Mouse (Mus musculus) forebrain, embryonic 16.5 days (tissue): ENCODE measurements around the gene Prkce. TPM values are rescaled to one million over a fixed set of nuclear protein-coding genes. Genes with fewer than 3 reads are reported as not detected.

Source experiments
- ATAC-seq: fragments of 200-750 bp; cut with Nextera tagmentation; 2 replicates; pipeline ENCODE4 v1.8.0; 2017; ENCODE audit warnings: mild to moderate bottlenecking, moderate library complexity
- H3K27ac ChIP-seq: fragments of 300-500 bp; sonication (generic); 2 replicates; pipeline ENCODE4 v1.5.1; 2014; ENCODE audit warnings: low read length, control low read depth
- H3K27me3 ChIP-seq: fragments of 300-500 bp; sonication (generic); replicated peaks from 2 replicates; pipeline ENCODE4 v1.6.1; 2014; ENCODE audit warnings: low read length; ENCODE audit not compliant: control insufficient read depth, insufficient read depth
- H3K36me3 ChIP-seq: fragments of 300-500 bp; sonication (generic); 2 replicates; pipeline ENCODE4 v1.6.1; 2014; ENCODE audit not compliant: control insufficient read depth, insufficient read depth
- H3K4me1 ChIP-seq: fragments of 300-500 bp; sonication (generic); replicated peaks from 2 replicates; pipeline ENCODE4 v1.6.1; 2014; ENCODE audit warnings: low read length; ENCODE audit not compliant: control insufficient read depth, insufficient read depth
- H3K4me2 ChIP-seq: fragments of 300-500 bp; sonication (generic); 2 replicates; pipeline ENCODE4 v1.6.1; 2014; ENCODE audit warnings: mild to moderate bottlenecking, low read length, control low read depth
- H3K4me3 ChIP-seq: fragments of 300-500 bp; sonication (generic); replicated peaks from 2 replicates; pipeline ENCODE4 v1.5.1; 2014; ENCODE audit warnings: mild to moderate bottlenecking, low read length, control low read depth
- H3K9ac ChIP-seq: fragments of 300-500 bp; sonication (generic); replicated peaks from 2 replicates; pipeline ENCODE4 v1.6.1; 2014; ENCODE audit warnings: low read depth, low read length, control low read depth
- H3K9me3 ChIP-seq: fragments of 300-500 bp; sonication (generic); 2 replicates; pipeline ENCODE4 v1.6.1; 2016; ENCODE audit warnings: low read length; ENCODE audit not compliant: control insufficient read depth
- WGBS: fragments of 180-500 bp; shearing (Covaris S2); extraction: QIAGEN DNeasy Blood & Tissue Kit; methylation state at CpG from one replicate; pipeline ENCODE4 v1.1.7; 2014; 5-methylcytosine and 5-hydroxymethylcytosine counted together
- polyA plus RNA-seq: library from polyadenylated mRNA; unstranded; fragments of >200 nt; fragmentation: Nextera tagmentation; extraction: Ambion mirVana; gene quantifications from 2 replicates; pipeline ENCODE4 v1.2.1, GENCODE M21; 2015

Prkce gene
- polyA plus RNA-seq, 1 experiment from 2014 or later, result 42.9 TPM

DNA sequence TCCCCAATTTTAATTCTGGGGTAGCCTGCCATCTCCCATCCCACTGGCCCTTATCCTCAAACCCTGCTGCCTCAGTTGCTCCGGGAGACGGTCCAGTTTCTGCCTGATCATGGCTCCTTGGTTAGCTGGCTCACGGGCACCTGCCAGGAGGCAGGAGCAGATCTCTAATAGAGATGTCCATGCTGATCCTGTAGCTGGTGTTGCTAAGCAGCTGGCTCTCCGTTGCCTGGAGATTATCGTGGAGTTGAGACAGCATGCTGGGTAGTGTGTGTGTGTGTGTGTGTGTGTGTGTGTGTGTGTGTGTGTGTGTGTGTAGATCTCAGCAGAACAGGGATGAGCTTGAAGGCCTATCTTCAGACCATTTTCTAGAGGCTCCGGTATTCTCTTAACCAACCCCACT, 262.3 kb downstream of the Prkce start:
- Histone ChIP-seq H3K36me3 (no peaks in the 10 kb centered on the region), H3K27me3 (no peaks in the 10 kb centered on the region), H3K9me3 (no peaks in the 10 kb centered on the region), H3K4me2 (no peak overlapping the region), H3K27ac (no peak overlapping the region), H3K9ac (no peak overlapping the region), H3K4me1 (peaks cover 3% of the 10 kb centered on the region), H3K4me3 (no peak overlapping the region)
- no peak for ATAC-seq
- 81% methylated on average over 6 of the region's 6 CpGs for WGBS

DNA sequence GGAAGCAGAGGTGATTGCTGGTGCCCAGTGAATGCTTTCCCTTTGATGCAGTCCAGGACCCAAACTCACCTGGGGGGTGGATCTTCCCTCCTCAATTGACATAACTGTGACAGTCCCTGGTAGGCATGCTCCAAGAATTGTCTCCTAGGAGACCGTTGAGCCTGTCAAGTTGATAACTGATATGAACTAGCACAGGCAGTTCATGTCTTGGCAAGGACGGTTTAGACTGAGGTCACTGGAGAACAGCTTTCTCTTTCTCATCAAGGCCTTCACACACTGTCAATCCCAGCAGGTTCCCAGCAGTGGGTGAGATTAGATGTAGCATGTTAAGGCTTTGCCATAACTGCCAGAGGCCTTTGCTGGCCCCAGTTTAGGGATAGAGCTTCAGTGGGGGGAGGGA, 265.5 kb downstream of the Prkce start:
- H3K4me2 ChIP-seq, result no peak overlapping the region
- no peak for ATAC-seq
- H3K27ac ChIP-seq, result no peak overlapping the region
- no peaks in the 10 kb centered on the region for H3K9me3 ChIP-seq
- H3K27me3 ChIP-seq, result no peaks in the 10 kb centered on the region
- no peak overlapping the region for H3K4me3 ChIP-seq
- H3K9ac ChIP-seq, result no peak overlapping the region
- WGBS, result 81% methylated on average over 2 of the region's 2 CpGs
- no peaks in the 10 kb centered on the region for H3K36me3 ChIP-seq
- peaks cover 5% of the 10 kb centered on the region for H3K4me1 ChIP-seq

DNA sequence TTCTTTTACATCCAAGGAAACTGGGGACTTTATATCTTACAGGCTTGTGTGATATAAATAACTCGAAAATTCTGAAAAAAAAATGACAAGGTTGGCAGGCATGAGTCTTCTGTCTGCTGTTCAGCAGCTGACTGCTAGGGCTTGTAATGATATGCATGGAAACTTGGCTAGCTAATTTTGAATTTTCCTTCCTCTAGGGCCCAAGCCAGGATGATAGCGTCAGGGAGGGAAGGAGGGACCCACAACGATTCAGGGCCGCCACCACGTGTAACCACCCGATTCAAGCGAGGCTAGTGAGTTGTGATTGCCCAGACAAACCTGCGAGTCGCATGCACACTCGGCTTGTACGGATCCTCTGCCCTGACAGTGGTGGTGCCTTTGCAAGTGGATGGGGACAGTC, 266.2 kb downstream of the Prkce start:
- Histone ChIP-seq H3K36me3 (no peaks in the 10 kb centered on the region), H3K27me3 (no peaks in the 10 kb centered on the region), H3K4me3 (no peak overlapping the region), H3K4me1 (peaks cover 5% of the 10 kb centered on the region), H3K9me3 (no peaks in the 10 kb centered on the region), H3K4me2 (no peak overlapping the region), H3K27ac (peak overlapping the region; percentile 77), H3K9ac (no peak overlapping the region)
- WGBS, result 74% methylated on average over 11 of the region's 11 CpGs
- peak; percentile 78 for ATAC-seq

DNA sequence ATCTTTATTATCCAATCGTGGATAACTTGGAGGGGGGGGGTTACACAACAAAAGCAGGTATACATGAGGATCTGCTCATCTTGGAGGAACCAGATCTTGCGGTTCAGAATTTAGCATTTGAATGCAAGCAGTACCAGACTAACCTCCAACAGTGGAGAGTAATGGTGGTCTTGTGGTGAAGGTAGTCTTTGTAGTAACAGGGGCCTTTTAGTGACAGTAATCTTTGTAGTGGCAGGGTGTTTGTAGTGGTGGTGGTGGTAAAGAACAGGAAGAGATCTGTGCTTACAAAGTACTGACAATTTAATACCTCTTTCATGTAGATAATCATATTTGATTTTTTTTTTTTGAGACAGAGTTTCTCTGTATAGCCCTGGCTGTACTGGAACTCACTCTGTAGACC, 267.2 kb downstream of the Prkce start:
- Histone ChIP-seq H3K27ac (no peak overlapping the region), H3K27me3 (no peaks in the 10 kb centered on the region), H3K9me3 (no peaks in the 10 kb centered on the region), H3K36me3 (no peaks in the 10 kb centered on the region), H3K9ac (no peak overlapping the region), H3K4me1 (peaks cover 5% of the 10 kb centered on the region), H3K4me2 (no peak overlapping the region), H3K4me3 (no peak overlapping the region)
- WGBS, result 61% methylated on average over 2 of the region's 2 CpGs
- no peak for ATAC-seq

DNA sequence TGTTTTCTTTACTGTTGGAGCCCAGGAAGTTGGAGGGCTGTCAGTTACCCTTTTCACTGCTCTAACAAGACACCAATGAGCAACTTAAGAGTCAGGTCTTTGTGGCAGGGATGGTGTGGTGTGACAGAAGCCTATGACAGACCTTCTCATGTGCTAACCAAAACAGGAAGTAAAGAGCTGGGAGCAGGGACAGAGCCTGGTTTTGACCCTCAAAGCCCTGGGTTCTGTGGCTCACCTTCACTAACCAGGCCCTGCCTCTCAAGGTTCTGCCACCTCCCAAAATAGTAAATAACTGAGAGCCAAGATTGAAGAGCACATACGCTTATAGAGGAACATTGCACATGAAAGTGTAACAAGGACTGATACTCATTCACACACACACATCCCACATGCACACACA, 268.0 kb downstream of the Prkce start:
- Histone ChIP-seq H3K27ac (no peak overlapping the region), H3K36me3 (no peaks in the 10 kb centered on the region), H3K4me2 (no peak overlapping the region), H3K27me3 (no peaks in the 10 kb centered on the region), H3K4me3 (no peak overlapping the region), H3K9ac (no peak overlapping the region), H3K9me3 (no peaks in the 10 kb centered on the region), H3K4me1 (peaks cover 5% of the 10 kb centered on the region)
- 90% methylated on average over 1 of the region's 1 CpGs for WGBS
- no peak for ATAC-seq

DNA sequence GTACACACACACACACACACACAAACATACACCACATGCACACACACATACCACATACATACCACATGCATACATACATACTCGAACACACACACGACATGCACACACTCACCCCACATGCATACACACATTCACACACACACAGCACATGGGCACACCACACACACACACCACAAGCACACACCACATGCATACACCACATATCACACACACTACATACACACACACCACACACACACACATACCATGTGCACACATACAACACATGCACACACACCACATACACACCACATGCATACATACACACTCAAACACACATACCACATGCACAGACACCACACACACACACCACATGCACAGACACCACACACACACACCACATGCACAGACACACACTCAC, 268.4 kb downstream of the Prkce start:
- Histone ChIP-seq H3K4me3 (no peak overlapping the region), H3K36me3 (no peaks in the 10 kb centered on the region), H3K27ac (no peak overlapping the region), H3K9ac (no peak overlapping the region), H3K4me2 (no peak overlapping the region), H3K27me3 (no peaks in the 10 kb centered on the region), H3K4me1 (peaks cover 5% of the 10 kb centered on the region), H3K9me3 (no peaks in the 10 kb centered on the region)
- WGBS, result 100% methylated on average over 2 of the region's 2 CpGs
- ATAC-seq, result no peak

DNA sequence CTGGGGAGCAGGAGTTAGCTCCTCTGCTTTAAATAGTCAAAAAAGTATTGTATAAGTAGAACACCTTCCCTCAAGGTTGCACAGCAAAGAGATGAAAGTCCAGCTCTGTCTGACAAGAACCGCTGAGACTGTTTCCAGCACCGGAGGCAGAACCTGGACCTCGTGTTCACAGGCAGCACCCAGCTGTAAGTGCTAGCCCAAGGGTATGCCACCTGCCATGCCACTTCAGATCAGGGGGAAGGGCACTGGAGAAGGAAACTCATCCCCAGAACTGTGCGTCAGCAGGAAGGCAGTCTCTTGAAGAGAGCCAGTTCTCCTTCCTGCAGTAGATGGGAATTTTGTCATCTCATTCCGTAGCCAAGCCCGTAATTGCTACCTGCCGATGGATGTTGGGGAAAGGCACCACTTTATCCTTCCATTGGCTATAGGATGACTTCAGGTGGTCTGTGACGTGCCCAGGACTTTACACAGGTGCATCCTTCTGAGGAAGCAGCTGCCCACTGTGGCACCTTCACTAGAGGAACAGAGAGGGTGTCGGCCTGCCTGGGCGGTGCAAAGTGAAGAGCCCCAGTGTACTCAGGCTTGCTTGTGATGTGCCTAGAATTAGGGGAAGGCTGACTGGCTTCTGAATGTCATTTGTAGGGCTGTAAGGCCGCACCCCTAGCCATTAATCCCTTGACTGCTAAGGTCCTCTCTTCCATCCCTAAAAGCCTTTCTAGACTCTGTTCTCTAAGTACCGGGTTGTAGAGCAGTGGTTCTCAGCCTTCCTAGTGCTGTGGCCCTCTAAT, 269.2 kb downstream of the Prkce start:
- Histone ChIP-seq H3K9ac (no peak overlapping the region), H3K27me3 (no peaks in the 10 kb centered on the region), H3K4me1 (peaks cover 5% of the 10 kb centered on the region), H3K4me2 (no peak overlapping the region), H3K36me3 (no peaks in the 10 kb centered on the region), H3K4me3 (no peak overlapping the region), H3K27ac (no peak overlapping the region), H3K9me3 (no peaks in the 10 kb centered on the region)
- ATAC-seq, result no peak
- WGBS, result 92% methylated on average over 12 of the region's 12 CpGs

DNA sequence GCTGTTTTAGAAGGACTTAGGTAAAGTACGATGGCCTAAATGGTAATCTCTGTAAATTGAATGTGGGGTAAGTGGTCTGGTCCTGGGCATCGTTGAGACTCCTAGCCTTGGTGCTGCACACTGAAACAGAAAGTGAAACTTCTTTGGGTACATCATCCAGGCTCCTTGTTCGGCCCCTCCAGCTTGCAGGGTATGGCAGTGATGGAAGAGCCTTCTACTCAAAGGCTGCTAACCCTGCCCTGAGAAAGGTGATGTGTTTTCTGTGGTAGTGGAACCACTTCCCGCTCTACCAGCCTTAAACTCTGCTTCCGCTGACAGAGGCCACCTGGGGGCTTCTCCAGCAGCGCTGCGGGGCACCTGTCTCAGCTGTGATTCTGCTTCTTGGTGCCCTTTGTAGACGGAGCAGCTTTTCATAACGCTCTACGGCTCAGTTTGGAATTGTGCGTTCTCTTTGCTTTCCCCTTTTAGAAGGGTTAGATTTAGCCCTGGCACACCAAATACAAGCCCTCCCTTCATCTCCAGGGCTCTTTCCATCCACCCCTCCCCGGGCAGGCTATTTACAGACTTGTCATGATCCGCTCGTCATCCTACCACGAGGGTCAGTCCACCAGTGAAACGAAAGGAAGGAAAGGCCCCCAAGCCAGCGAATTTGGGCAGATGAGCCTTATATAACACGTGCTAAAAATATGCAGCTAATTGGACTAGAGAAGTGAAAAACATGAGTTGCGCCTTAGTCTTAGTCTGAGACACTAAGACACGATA, 270.1 kb downstream of the Prkce start:
- peaks cover 5% of the 10 kb centered on the region for H3K4me1 ChIP-seq
- no peaks in the 10 kb centered on the region for H3K36me3 ChIP-seq
- ATAC-seq, result no peak
- H3K27me3 ChIP-seq, result no peaks in the 10 kb centered on the region
- H3K9ac ChIP-seq, result no peak overlapping the region
- H3K4me3 ChIP-seq, result no peak overlapping the region
- no peak overlapping the region for H3K4me2 ChIP-seq
- 73% methylated on average over 20 of the region's 20 CpGs for WGBS
- H3K9me3 ChIP-seq, result no peaks in the 10 kb centered on the region
- H3K27ac ChIP-seq, result no peak overlapping the region

DNA sequence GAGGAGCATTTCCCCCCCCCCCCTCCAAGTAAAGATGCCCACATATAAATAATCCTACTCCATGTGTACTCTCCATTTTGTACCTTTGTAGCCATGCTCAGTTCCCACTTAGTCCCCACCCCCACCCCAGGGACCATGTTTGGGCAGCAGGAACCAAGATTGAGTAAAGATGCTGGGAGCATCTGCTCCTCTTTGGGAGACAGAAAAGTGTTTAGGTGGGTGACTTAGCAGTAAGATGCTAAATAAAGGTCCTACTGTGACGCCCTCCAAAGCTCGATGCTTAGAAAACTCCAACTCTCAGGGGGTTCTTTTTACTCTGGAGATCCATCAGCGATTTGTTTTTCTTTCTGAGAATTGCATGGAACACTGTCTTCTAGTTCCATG, 270.7 kb downstream of the Prkce start:
- Histone ChIP-seq H3K4me3 (no peak overlapping the region), H3K36me3 (no peaks in the 10 kb centered on the region), H3K4me1 (peaks cover 5% of the 10 kb centered on the region), H3K9ac (no peak overlapping the region), H3K27ac (no peak overlapping the region), H3K27me3 (no peaks in the 10 kb centered on the region), H3K4me2 (no peak overlapping the region), H3K9me3 (no peaks in the 10 kb centered on the region)
- no peak for ATAC-seq
- 88% methylated on average over 3 of the region's 3 CpGs for WGBS
